In genomic region chr11:95621010-95621409, GRCm38 (mm10) we compare ENCODE assay signal across 14 mouse cellular contexts. TPM values are rescaled to one million over a fixed set of nuclear protein-coding genes. Genes with fewer than 3 reads are reported as not detected.
A peak's percentile ranks its signal among the peaks of the same experiment; 100 is the strongest.
DNase-seq lines count a peak whose midpoint lies in the region; ATAC-seq and TF ChIP-seq lines count a peak whose summit lies in the region.
"Had no signal": no experiment of that assay in that cellular context is flagged by ENCODE, and none has a peak within 500 bp of the region (broad histone marks: within the 10 kb centered on the region; RNA-seq: fewer than 3 reads in every experiment).

No protein-coding gene starts in this region.

- in situ Hi-C loops in ES-E14 (cut with MboI; ENCODE audit: low sequenced_read_pairs in 2 of 2, unreplicated experiment in 2 of 2): no loop called here

- H3K27me3 ChIP-seq in liver, embryonic 12.5 days (replicated peaks): peaks cover 79% of the 10 kb centered on the region
- H3K27me3 ChIP-seq: midbrain, embryonic 15.5 days had no signal

- 32% methylated on average over 4 of the region's 4 CpGs for WGBS in liver, embryonic 12.5 days (ENCODE audit: insufficient replicate concordance)

- no peaks in the 10 kb centered on the region for H3K36me3 ChIP-seq in liver, embryonic 12.5 days
- H3K36me3 ChIP-seq in ES-E14 (ENCODE audit: control insufficient read depth, insufficient read depth, low read length, poor library complexity, severe bottlenecking): no peaks in the 10 kb centered on the region
- H3K36me3 ChIP-seq: limb, embryonic 12.5 days; midbrain, embryonic 15.5 days; neural tube, embryonic 12.5 days had no signal

- H3K9me3 ChIP-seq in liver, embryonic 12.5 days (replicated peaks): no peaks in the 10 kb centered on the region
- H3K9me3 ChIP-seq in ES-E14 (ENCODE audit: control insufficient read depth, insufficient read depth, low read depth, low read length): no peaks in the 10 kb centered on the region
- H3K9me3 ChIP-seq: limb, embryonic 12.5 days; midbrain, embryonic 15.5 days; neural tube, embryonic 12.5 days had no signal

- DNase-seq in gastrocnemius, postnatal 14 days: peak; percentile 64
- DNase-seq in gastrocnemius, postnatal 36 days: no peak
- DNase-seq in liver (no peak), ES-E14 (ENCODE audit: low read depth, low spot score) (no peak)
- peak; percentile 49 to 69 for DNase-seq in kidney, postnatal 25 days
- no peak for DNase-seq in cerebellum, postnatal 4 days (ENCODE audit: low spot score in 2 of 2)
- DNase-seq in cerebellum, adult 8-10 months: no peak
- DNase-seq: adrenal gland, postnatal 36 days; thymus, postnatal 25 days had no signal

- H3K4me3 ChIP-seq in liver, embryonic 12.5 days: no peak overlapping the region
- H3K4me3 ChIP-seq in ES-E14 (ENCODE audit: insufficient read depth in 1 of 2, low read depth in 1 of 2, low read length in 2 of 2, poor library complexity in 1 of 2, severe bottlenecking in 1 of 2): no peak overlapping the region
- H3K4me3 ChIP-seq: limb, embryonic 12.5 days; midbrain, embryonic 15.5 days; neural tube, embryonic 12.5 days had no signal

- ATAC-seq in liver, embryonic 12.5 days: peak; percentile 37; the same call in 1 of the 2 replicates
- ATAC-seq: midbrain, embryonic 15.5 days had no signal

- no peak overlapping the region for H3K9ac ChIP-seq in liver, embryonic 12.5 days
- H3K9ac ChIP-seq in ES-E14 (ENCODE audit: insufficient read depth, low read depth, low read length, poor library complexity, severe bottlenecking): peak overlapping the region; percentile 14; the same call in 1 of the 2 replicates
- H3K9ac ChIP-seq: limb, embryonic 12.5 days; midbrain, embryonic 15.5 days; neural tube, embryonic 12.5 days had no signal

- no peaks in the 10 kb centered on the region for H3K4me1 ChIP-seq in liver, embryonic 12.5 days
- H3K4me1 ChIP-seq in ES-E14 (ENCODE audit: control insufficient read depth in 2 of 2, insufficient read depth in 2 of 2, low read length in 2 of 2, poor library complexity in 1 of 2): peaks cover 20 to 44% of the 10 kb centered on the region in 2 experiments

- H3K4me2 ChIP-seq in liver, embryonic 12.5 days: no peak overlapping the region
- H3K4me2 ChIP-seq: midbrain, embryonic 15.5 days; neural tube, embryonic 12.5 days had no signal

- H3K27ac ChIP-seq in liver, embryonic 12.5 days: no peak overlapping the region
- H3K27ac ChIP-seq in ES-E14 (ENCODE audit: insufficient read depth, low read depth, low read length, poor library complexity, severe bottlenecking): peak overlapping the region; percentile 51
- H3K27ac ChIP-seq: limb, embryonic 12.5 days; macrophage; midbrain, embryonic 15.5 days; neural tube, embryonic 12.5 days had no signal

- intact Hi-C loops in gastrocnemius, postnatal 14 days (cut with DNase I; ENCODE audit: low total_unique reads): no loop called here
- intact Hi-C loops in gastrocnemius, postnatal 36 days (cut with DNase I): no loop called here

TF ChIP-seq in ES-E14, 5 proteins besides CTCF, POLR2A, EP300 and RAD21:
- no peak for TF ChIP-seq ZNF384 (IDR thresholded peaks at IDR 0.05; ENCODE audit: low read depth, low read length)
- no peak for TF ChIP-seq HCFC1 (IDR thresholded peaks at IDR 0.05; ENCODE audit: borderline replicate concordance, insufficient read depth, low read length)
- no peak for TF ChIP-seq MAFK (IDR thresholded peaks at IDR 0.05; ENCODE audit: insufficient read depth, low read depth, low read length)

RNA-seq across cellular contexts. Expression of gene Ngfr, which starts 33.5 kb away (rescaled TPM):
- total RNA-seq in gastrocnemius, postnatal 14 days (2021): 1 to 10 TPM; 1.5 to 4.3 TPM
- total RNA-seq in gastrocnemius, postnatal 36 days (2021): under 1 TPM; 0.27 to 0.48 TPM
- polyA plus RNA-seq in liver, embryonic 12.5 days (2016; fragmentation: Nextera tagmentation; extraction: Ambion mirVana): 4.8 and 5.9 TPM in 2 replicates
- total RNA-seq in ES-E14 (2012; rRNA removed): 19.9 and 26.1 TPM in 2 replicates

RNA-seq across cellular contexts. Expression of gene Phb, which starts 45.7 kb away (rescaled TPM):
- 100 to 1,000 TPM; 149 to 153 TPM for total RNA-seq in gastrocnemius, postnatal 14 days (2021)
- 100 to 1,000 TPM; 166 to 175 TPM for total RNA-seq in gastrocnemius, postnatal 36 days (2021)
- 205 and 206 TPM in 2 replicates for polyA plus RNA-seq in liver, embryonic 12.5 days (2016; fragmentation: Nextera tagmentation; extraction: Ambion mirVana)
- 693 and 831 TPM in 2 replicates for total RNA-seq in ES-E14 (2012; rRNA removed)

Comparison
In these comparisons a context has a peak if more than half of its experiments do, and no peak if none do; other contexts are left out.
1. DNase-seq: peak in gastrocnemius, postnatal 14 days (single experiment) and kidney, postnatal 25 days (2 of 2); none in gastrocnemius, postnatal 36 days (0 of 2), liver (single experiment), ES-E14 (single experiment), cerebellum, postnatal 4 days (0 of 2) and cerebellum, adult 8-10 months (single experiment).